Mouse (Mus musculus) neural tube, embryonic 13.5 days (tissue): ENCODE data around the gene Pxn. TPM values are rescaled to one million over a fixed set of nuclear protein-coding genes. Genes with fewer than 3 reads are reported as not detected.
A peak's percentile ranks its signal among the peaks of the same experiment; 100 is the strongest.
"Not testable (repeated sequence)": the region's sequence is repeated elsewhere in the genome, so short reads cannot be mapped to it uniquely, and the experiment has no call there.

Experiments used
- ATAC-seq: fragments of 200-750 bp; cut with Nextera tagmentation; 2 replicates; pipeline ENCODE4 v1.8.0; 2017; ENCODE audit warnings: low read depth, mild to moderate bottlenecking, moderate TSS enrichment, moderate library complexity
- H3K27ac ChIP-seq: fragments of 300-500 bp; sonication (generic); replicated peaks from 2 replicates; pipeline ENCODE4 v1.5.1; 2015; ENCODE audit warnings: moderate library complexity, mild to moderate bottlenecking, inconsistent platforms
- H3K27me3 ChIP-seq: fragments of 300-500 bp; sonication (generic); 2 replicates; pipeline ENCODE4 v1.6.1; 2015; ENCODE audit warnings: mild to moderate bottlenecking, inconsistent platforms
- H3K36me3 ChIP-seq: fragments of 300-500 bp; sonication (generic); 2 replicates; pipeline ENCODE4 v1.6.1; 2015; ENCODE audit warnings: mild to moderate bottlenecking, inconsistent platforms
- H3K4me1 ChIP-seq: fragments of 300-500 bp; sonication (generic); replicated peaks from 2 replicates; pipeline ENCODE4 v1.6.1; 2015; ENCODE audit warnings: inconsistent platforms
- H3K4me2 ChIP-seq: fragments of 300-500 bp; sonication (generic); 2 replicates; pipeline ENCODE4 v1.6.1; 2015; ENCODE audit warnings: inconsistent platforms, mild to moderate bottlenecking, moderate library complexity
- H3K4me3 ChIP-seq: fragments of 300-500 bp; sonication (generic); 2 replicates; pipeline ENCODE4 v1.5.1; 2015; ENCODE audit warnings: mild to moderate bottlenecking, inconsistent platforms
- H3K9ac ChIP-seq: fragments of 300-500 bp; sonication (generic); 2 replicates; pipeline ENCODE4 v1.6.1; 2015; ENCODE audit warnings: moderate library complexity, mild to moderate bottlenecking, inconsistent platforms
- H3K9me3 ChIP-seq: fragments of 300-500 bp; sonication (generic); 2 replicates; pipeline ENCODE4 v1.6.1; 2016; ENCODE audit warnings: inconsistent platforms
- WGBS: fragments of 180-500 bp; shearing (Covaris S2); methylation state at CpG from one replicate; pipeline ENCODE4 v1.1.7; 2015; 5-methylcytosine and 5-hydroxymethylcytosine counted together
- polyA plus RNA-seq: library from polyadenylated mRNA; unstranded; fragments of >200 nt; fragmentation: Nextera tagmentation; extraction: Ambion mirVana; gene quantifications from 2 replicates; pipeline ENCODE4 v1.2.1, GENCODE M21; 2015

Pxn gene
- polyA plus RNA-seq, 1 experiment from 2014 or later: 26.5 TPM

GRCm38 (mm10) chr5:115500383-115500935 lies 6.0 kb upstream of the Pxn start:
- H3K9me3 ChIP-seq: no peaks in the 10 kb centered on the region

GRCm38 (mm10) chr5:115503035-115503434 lies 3.4 kb upstream of the Pxn start:
- ATAC-seq: no peak
- Histone ChIP-seq H3K36me3 (no peaks in the 10 kb centered on the region), H3K27ac (no peak overlapping the region), H3K4me2 (no peak overlapping the region), H3K4me3 (no peak overlapping the region), H3K4me1 (peaks cover 11% of the 10 kb centered on the region), H3K27me3 (no peaks in the 10 kb centered on the region), H3K9ac (no peak overlapping the region), H3K9me3 (no peaks in the 10 kb centered on the region)
- 59% methylated on average over 12 of the region's 12 CpGs for WGBS

More at GRCm38 (mm10) chr5:115500383-115500935, 6.0 kb upstream of the Pxn start:
- Histone ChIP-seq H3K36me3 (no peaks in the 10 kb centered on the region), H3K27me3 (no peaks in the 10 kb centered on the region), H3K4me2 (no peak overlapping the region), H3K4me1 (no peaks in the 10 kb centered on the region), H3K27ac (no peak overlapping the region), H3K4me3 (no peak overlapping the region), H3K9ac (no peak overlapping the region)
- no peak for ATAC-seq
- WGBS: 80% methylated on average over 12 of the region's 12 CpGs

GRCm38 (mm10) chr5:115505617-115506016 lies 859 bp upstream of the Pxn start:
- H3K36me3 ChIP-seq, H3K4me3 ChIP-seq, H3K9ac ChIP-seq, H3K27me3 ChIP-seq, H3K4me2 ChIP-seq, H3K9me3 ChIP-seq, ATAC-seq, H3K27ac ChIP-seq: not testable (repeated sequence)
- H3K4me1 ChIP-seq: peaks cover 37% of the 10 kb centered on the region
- WGBS: 78% methylated on average over 4 of the region's 4 CpGs

- Histone ChIP-seq H3K9ac (peak overlapping the region; percentile 94), H3K27ac (peak overlapping the region; percentile 30; the same call in 1 of the 2 replicates), H3K4me2 (peak overlapping the region; percentile 81), H3K4me3 (peak overlapping the region; percentile 90), H3K36me3 (no peaks in the 10 kb centered on the region), H3K4me1 (peaks cover 38% of the 10 kb centered on the region), H3K27me3 (no peaks in the 10 kb centered on the region), H3K9me3 (no peaks in the 10 kb centered on the region)
- ATAC-seq: no peak; the same call in 1 of the 2 replicates
- WGBS: 25% methylated on average over 12 of the region's 12 CpGs
Measured at GRCm38 (mm10) chr5:115507267-115507980, 948 bp downstream of the Pxn start.

GRCm38 (mm10) chr5:115507981-115508858 lies 1.7 kb downstream of the Pxn start:
- ATAC-seq: no peak
- H3K27me3 ChIP-seq: no peaks in the 10 kb centered on the region

GRCm38 (mm10) chr5:115508859-115509147 lies 2.3 kb downstream of the Pxn start:
- Histone ChIP-seq H3K9me3 (no peaks in the 10 kb centered on the region), H3K4me2 (peak overlapping the region; percentile 81), H3K4me1 (peaks cover 38% of the 10 kb centered on the region), H3K27me3 (no peaks in the 10 kb centered on the region), H3K27ac (peak overlapping the region; percentile 28; the same call in 1 of the 2 replicates), H3K36me3 (0 out of 2 replicates have a peak, but pooled peaks cover 4% of the 10 kb centered on the region), H3K9ac (peak overlapping the region; percentile 94), H3K4me3 (peak overlapping the region; percentile 90)
- ATAC-seq: no peak
- 23% methylated on average over 10 of the region's 10 CpGs for WGBS

More at GRCm38 (mm10) chr5:115507981-115508858, 1.7 kb downstream of the Pxn start:
- no peaks in the 10 kb centered on the region for H3K9me3 ChIP-seq
- peak overlapping the region; percentile 90 for H3K4me3 ChIP-seq
- H3K4me2 ChIP-seq: peak overlapping the region; percentile 81
- peaks cover 38% of the 10 kb centered on the region for H3K4me1 ChIP-seq
- 0 out of 2 replicates have a peak, but pooled peaks cover 4% of the 10 kb centered on the region for H3K36me3 ChIP-seq
- WGBS: 51% methylated on average over 18 of the region's 18 CpGs
- peak overlapping the region; percentile 94 for H3K9ac ChIP-seq
- peak overlapping the region; percentile 30 for H3K27ac ChIP-seq

- Histone ChIP-seq H3K9ac (peak overlapping the region; percentile 44), H3K27ac (peak overlapping the region; percentile 52), H3K27me3 (no peaks in the 10 kb centered on the region), H3K36me3 (0 out of 2 replicates have a peak, but pooled peaks cover 4% of the 10 kb centered on the region), H3K9me3 (no peaks in the 10 kb centered on the region), H3K4me1 (peaks cover 40% of the 10 kb centered on the region), H3K4me3 (peak overlapping the region; percentile 90), H3K4me2 (peak overlapping the region; percentile 81)
- no peak for ATAC-seq
- WGBS: 43% methylated on average over 15 of the region's 15 CpGs
Measured at GRCm38 (mm10) chr5:115509321-115509761, 2.9 kb downstream of the Pxn start.

GRCm38 (mm10) chr5:115509790-115510689 lies 3.6 kb downstream of the Pxn start:
- no peaks in the 10 kb centered on the region for H3K9me3 ChIP-seq
- H3K4me1 ChIP-seq: peaks cover 47% of the 10 kb centered on the region
- H3K27ac ChIP-seq: peak overlapping the region; percentile 52
- 0 out of 2 replicates have a peak, but pooled peaks cover 4% of the 10 kb centered on the region for H3K36me3 ChIP-seq
- peak overlapping the region; percentile 90; the same call in 1 of the 2 replicates for H3K4me3 ChIP-seq
- no peak for ATAC-seq
- H3K4me2 ChIP-seq: peak overlapping the region; percentile 81
- H3K27me3 ChIP-seq: no peaks in the 10 kb centered on the region
- peak overlapping the region; percentile 44 for H3K9ac ChIP-seq
- 61% methylated on average over 15 of the region's 15 CpGs for WGBS

GRCm38 (mm10) chr5:115512375-115512774 lies 5.9 kb downstream of the Pxn start:
- Histone ChIP-seq H3K4me1 (peaks cover 47% of the 10 kb centered on the region), H3K9ac (no peak overlapping the region), H3K4me2 (no peak overlapping the region), H3K27me3 (no peaks in the 10 kb centered on the region), H3K27ac (no peak overlapping the region), H3K9me3 (no peaks in the 10 kb centered on the region), H3K36me3 (0 out of 2 replicates have a peak, but pooled peaks cover 10% of the 10 kb centered on the region), H3K4me3 (no peak overlapping the region)
- WGBS: 88% methylated on average over 7 of the region's 7 CpGs
- ATAC-seq: no peak

GRCm38 (mm10) chr5:115513246-115513645 lies 6.8 kb downstream of the Pxn start:
- no peaks in the 10 kb centered on the region for H3K9me3 ChIP-seq
- no peak overlapping the region for H3K27ac ChIP-seq
- no peaks in the 10 kb centered on the region for H3K27me3 ChIP-seq
- no peak for ATAC-seq
- no peak overlapping the region for H3K4me2 ChIP-seq
- H3K4me1 ChIP-seq: peaks cover 39% of the 10 kb centered on the region
- no peak overlapping the region for H3K9ac ChIP-seq
- 95% methylated on average over 14 of the region's 14 CpGs for WGBS
- H3K36me3 ChIP-seq: 0 out of 2 replicates have a peak, but pooled peaks cover 10% of the 10 kb centered on the region
- no peak overlapping the region for H3K4me3 ChIP-seq

GRCm38 (mm10) chr5:115513721-115514120 lies 7.2 kb downstream of the Pxn start:
- no peak overlapping the region for H3K4me3 ChIP-seq
- H3K9ac ChIP-seq: no peak overlapping the region
- no peaks in the 10 kb centered on the region for H3K9me3 ChIP-seq
- peaks cover 34% of the 10 kb centered on the region for H3K4me1 ChIP-seq
- no peak overlapping the region for H3K27ac ChIP-seq
- no peak overlapping the region for H3K4me2 ChIP-seq
- 93% methylated on average over 16 of the region's 16 CpGs for WGBS
- ATAC-seq: no peak
- H3K36me3 ChIP-seq: 0 out of 2 replicates have a peak, but pooled peaks cover 10% of the 10 kb centered on the region
- H3K27me3 ChIP-seq: no peaks in the 10 kb centered on the region
